Mouse (Mus musculus) heart, postnatal 0 days (tissue): ENCODE results near the gene Raver2.

Experiments
- CTCF ChIP-seq: IDR thresholded peaks from 2 replicates; pipeline ENCODE4 v1.5.1; 2016; ENCODE audit warnings: antibody characterized with exemption, control low read depth, low read depth
- EP300 ChIP-seq: IDR thresholded peaks from 2 replicates; pipeline ENCODE4 v1.6.1; 2016; ENCODE audit warnings: antibody characterized with exemption, low read depth

- TF ChIP-seq CTCF (no peak), EP300 (no peak)
Measured at GRCm38 (mm10) chr4:101044149-101044548, 24.6 kb upstream of the Raver2 start.
